Comparison of ENCODE assay signal across 1 mouse cellular context in the genomic region with DNA sequence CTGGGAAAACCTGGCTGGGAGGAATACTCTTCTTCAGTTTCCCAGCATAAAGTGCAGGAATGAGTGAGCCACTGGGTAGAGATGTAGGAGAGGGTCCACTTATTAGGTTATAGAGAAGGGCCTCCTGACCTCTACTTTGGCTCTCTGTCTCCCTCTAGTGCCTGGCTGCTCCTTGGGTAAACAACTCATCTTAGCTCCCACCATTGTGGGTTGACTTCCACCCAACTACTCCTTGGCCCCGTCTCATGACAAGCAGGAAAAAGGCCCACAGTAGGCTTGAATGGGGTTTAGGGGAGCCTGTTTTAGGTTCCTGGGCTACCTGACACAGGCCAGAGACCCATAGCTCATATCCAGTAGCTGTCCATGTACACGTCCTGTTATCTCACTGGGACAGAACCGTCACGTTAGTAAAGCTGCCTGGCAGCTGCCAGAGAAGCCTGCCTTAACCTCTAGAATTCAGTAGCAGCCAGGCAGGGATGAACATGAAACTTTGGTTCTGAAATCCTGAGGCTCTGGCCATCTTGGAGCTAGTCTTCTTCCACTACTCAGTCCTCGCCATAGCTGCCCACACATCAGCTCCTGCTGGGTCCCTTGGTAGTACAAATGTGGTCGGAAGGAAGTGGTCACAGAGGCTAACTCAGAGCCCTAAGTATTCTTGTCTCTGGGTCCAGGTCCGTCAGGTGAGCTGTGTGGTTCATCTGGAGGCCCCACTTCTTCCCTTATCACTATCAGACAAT.
TF ChIP-seq lines count a peak whose summit lies in the region.

No protein-coding gene starts in this region.

TF ChIP-seq in CH12.LX, 34 proteins besides CTCF, POLR2A, EP300 and RAD21:
- no peak for TF ChIP-seq POLR2AphosphoS2 (IDR thresholded peaks at IDR 0.05; ENCODE audit: low read depth, low read length)
- TF ChIP-seq HCFC1 (IDR thresholded peaks at IDR 0.05; ENCODE audit: low read depth, low read length): no peak
- no peak for TF ChIP-seq BHLHE40 (IDR thresholded peaks at IDR 0.05; ENCODE audit: low read depth, low read length)
- TF ChIP-seq ZMIZ1 (IDR thresholded peaks at IDR 0.05; ENCODE audit: low read depth, low read length): no peak
- 0 out of 2 replicates have a peak, but pooled peaks have one; percentile 12 for TF ChIP-seq ELF1 (IDR thresholded peaks at IDR 0.05; ENCODE audit: low read depth, low read length)
- no peak for TF ChIP-seq TBP (conservative IDR thresholded peaks at IDR 0.05; ENCODE audit: low read depth, low read length)
- TF ChIP-seq UBTF (IDR thresholded peaks at IDR 0.05; ENCODE audit: low read depth, low read length): no peak
- no peak for TF ChIP-seq RCOR1 (conservative IDR thresholded peaks at IDR 0.05; ENCODE audit: low read depth, low read length)
- peak; percentile 27; the same call in 1 of the 2 replicates for TF ChIP-seq ZC3H11A (IDR thresholded peaks at IDR 0.05; ENCODE audit: low read depth, low read length)
- TF ChIP-seq CHD2 (IDR thresholded peaks at IDR 0.05; ENCODE audit: low read length): no peak
- TF ChIP-seq MAZ (IDR thresholded peaks at IDR 0.05; ENCODE audit: low read depth, low read length): no peak
- no peak for TF ChIP-seq MEF2A (IDR thresholded peaks at IDR 0.05; ENCODE audit: borderline replicate concordance, low read depth, low read length)
- TF ChIP-seq SMC3 (IDR thresholded peaks at IDR 0.05; ENCODE audit: low read depth, low read length): peak; percentile 79
- TF ChIP-seq IRF4 (IDR thresholded peaks at IDR 0.05; ENCODE audit: low read depth, low read length): no peak
- no peak for TF ChIP-seq PAX5 (IDR thresholded peaks at IDR 0.05; ENCODE audit: low read length)
- no peak for TF ChIP-seq MAFK (IDR thresholded peaks at IDR 0.05; ENCODE audit: insufficient replicate concordance, low read length)
- no peak for TF ChIP-seq CHD1 (IDR thresholded peaks at IDR 0.05; ENCODE audit: low read depth, low read length)
- TF ChIP-seq MXI1 (IDR thresholded peaks at IDR 0.05; ENCODE audit: low read depth, low read length): no peak
- TF ChIP-seq MAX (IDR thresholded peaks at IDR 0.05; ENCODE audit: low read length): no peak
- TF ChIP-seq SIN3A (IDR thresholded peaks at IDR 0.05; ENCODE audit: low read length): no peak
- no peak for TF ChIP-seq ZKSCAN1 (IDR thresholded peaks at IDR 0.05; ENCODE audit: borderline replicate concordance, low read depth, low read length)
- 0 out of 2 replicates have a peak, but pooled peaks have one; percentile 29 for TF ChIP-seq NELFE (IDR thresholded peaks at IDR 0.05; ENCODE audit: low read depth, low read length)
- no peak for TF ChIP-seq NRF1 (IDR thresholded peaks at IDR 0.05; ENCODE audit: low read depth, low read length)
